ENCODE assay signal across 8 mouse cellular contexts in the genomic region with DNA sequence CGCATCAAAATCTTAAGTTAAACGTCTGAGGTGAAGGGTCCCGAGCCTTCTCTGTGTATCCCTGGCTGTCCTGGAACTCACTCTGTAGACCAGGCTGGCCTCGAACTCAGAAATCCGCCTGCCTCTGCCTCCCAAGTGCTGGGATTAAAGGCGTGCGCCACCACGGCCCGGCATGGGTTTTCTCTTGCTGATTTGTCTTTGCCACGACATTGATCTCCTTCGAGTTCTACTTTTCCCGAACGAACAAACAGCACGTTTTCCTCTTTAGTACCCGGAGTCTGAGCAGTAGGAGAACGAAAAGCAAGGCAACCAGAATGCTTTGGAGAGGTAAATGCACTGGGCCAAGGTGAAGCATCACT. TPM values are rescaled to one million over a fixed set of nuclear protein-coding genes. Genes with fewer than 3 reads are reported as not detected.
DNase-seq lines count a peak whose midpoint lies in the region; ATAC-seq and TF ChIP-seq lines count a peak whose summit lies in the region.
"Not testable (repeated sequence)": the region's sequence is repeated elsewhere in the genome, so short reads cannot be mapped to it uniquely, and the experiment has no call there.

No protein-coding gene starts in this region.

- peaks cover 10% of the 10 kb centered on the region for H3K4me1 ChIP-seq in ES-Bruce4 (ENCODE audit: control insufficient read depth, insufficient read depth, low read length)
- peaks cover 38% of the 10 kb centered on the region for H3K4me1 ChIP-seq in embryonic facial prominence, embryonic 13.5 days
- H3K4me1 ChIP-seq in hindbrain, embryonic 13.5 days (replicated peaks): peaks cover 33% of the 10 kb centered on the region
- peaks cover 27% of the 10 kb centered on the region for H3K4me1 ChIP-seq in kidney, postnatal 0 days (replicated peaks; ENCODE audit: insufficient read depth, low read length)
- H3K4me1 ChIP-seq in liver, embryonic 14.5 days (replicated peaks; ENCODE audit: control insufficient read depth in 2 of 2, insufficient read depth in 2 of 2, low read length in 1 of 2): not testable (repeated sequence)
- H3K4me1 ChIP-seq in midbrain, embryonic 12.5 days: peaks cover 33% of the 10 kb centered on the region
- peaks cover 34% of the 10 kb centered on the region for H3K4me1 ChIP-seq in small intestine, adult 2 months (ENCODE audit: control insufficient read depth, insufficient read depth, insufficient read length, low read length)

- intact Hi-C loops in gastrocnemius, adult 2 months (cut with DNase I): not testable (repeated sequence)

- H3K36me3 ChIP-seq in ES-Bruce4 (ENCODE audit: control insufficient read depth, insufficient read depth, low read length, poor library complexity, severe bottlenecking); liver, embryonic 14.5 days (replicated peaks; ENCODE audit: control insufficient read depth, insufficient read depth, low read depth); small intestine, adult 2 months (ENCODE audit: control insufficient read depth, insufficient read depth, low read length): not testable (repeated sequence)
- H3K36me3 ChIP-seq in embryonic facial prominence, embryonic 13.5 days: peaks cover 22% of the 10 kb centered on the region
- H3K36me3 ChIP-seq in hindbrain, embryonic 13.5 days: peaks cover 62% of the 10 kb centered on the region
- peaks cover 12% of the 10 kb centered on the region; the same call in 1 of the 2 replicates for H3K36me3 ChIP-seq in kidney, postnatal 0 days (ENCODE audit: insufficient read depth, low read length)
- peaks cover 38% of the 10 kb centered on the region for H3K36me3 ChIP-seq in midbrain, embryonic 12.5 days

- DNase-seq in gastrocnemius, adult 2 months; kidney, postnatal 0 days (ENCODE audit: low spot score); liver, embryonic 14.5 days (ENCODE audit: low read depth in 3 of 3, low spot score in 3 of 3): not testable (repeated sequence)

- H3K4me2 ChIP-seq in embryonic facial prominence, embryonic 13.5 days: peak overlapping the region; percentile 80
- H3K4me2 ChIP-seq in hindbrain, embryonic 13.5 days: peak overlapping the region; percentile 98
- peak overlapping the region; percentile 71 for H3K4me2 ChIP-seq in kidney, postnatal 0 days (ENCODE audit: low read length)
- H3K4me2 ChIP-seq in liver, embryonic 14.5 days (ENCODE audit: low read depth): peak overlapping the region; percentile 67
- peak overlapping the region; percentile 91 for H3K4me2 ChIP-seq in midbrain, embryonic 12.5 days (replicated peaks)

- TF ChIP-seq EP300 in ES-Bruce4 (IDR thresholded peaks at IDR 0.05; ENCODE audit: insufficient read depth, low read depth, low read length); liver, embryonic 14.5 days (IDR thresholded peaks at IDR 0.05; ENCODE audit: low read depth): not testable (repeated sequence)

- ATAC-seq in embryonic facial prominence, embryonic 13.5 days (ENCODE audit: insufficient number of reproducible peaks, insufficient read depth, low FRiP score, low TSS enrichment, low read depth); hindbrain, embryonic 13.5 days (ENCODE audit: low FRiP score); kidney, postnatal 0 days (replicated peaks; ENCODE audit: low FRiP score, low read depth); liver, embryonic 14.5 days (ENCODE audit: insufficient read depth): not testable (repeated sequence)
- peak; percentile 0; the same call in 1 of the 2 replicates for ATAC-seq in midbrain, embryonic 12.5 days (ENCODE audit: low FRiP score, low read depth)

- not testable (repeated sequence) for TF ChIP-seq CTCF in ES-Bruce4 (IDR thresholded peaks at IDR 0.05; ENCODE audit: low read depth, low read length); gastrocnemius, adult 2 months (IDR thresholded peaks at IDR 0.05); kidney, postnatal 0 days (IDR thresholded peaks at IDR 0.05; ENCODE audit: low read depth); liver, embryonic 14.5 days (IDR thresholded peaks at IDR 0.05; ENCODE audit: low read depth); small intestine, adult 2 months (IDR thresholded peaks at IDR 0.05; ENCODE audit: extremely low read depth, insufficient read length, insufficient replicate concordance, low read depth, low read length)

- not testable (repeated sequence) for TF ChIP-seq POLR2A in ES-Bruce4 (IDR thresholded peaks at IDR 0.05; ENCODE audit: insufficient read depth, low read length); small intestine, adult 2 months (IDR thresholded peaks at IDR 0.05; ENCODE audit: low read depth, low read length)

- H3K27me3 ChIP-seq in ES-Bruce4 (ENCODE audit: control insufficient read depth, insufficient read depth, low read length, poor library complexity, severe bottlenecking); hindbrain, embryonic 13.5 days; kidney, postnatal 0 days (ENCODE audit: insufficient read depth, low read length); liver, embryonic 14.5 days (ENCODE audit: control insufficient read depth, insufficient read depth, low read length); small intestine, adult 2 months (ENCODE audit: control insufficient read depth, insufficient read depth, low read length): not testable (repeated sequence)
- H3K27me3 ChIP-seq in embryonic facial prominence, embryonic 13.5 days: peaks cover 21% of the 10 kb centered on the region
- H3K27me3 ChIP-seq in midbrain, embryonic 12.5 days: peaks cover 11% of the 10 kb centered on the region

- not testable (repeated sequence) for H3K9me3 ChIP-seq in ES-Bruce4 (replicated peaks; ENCODE audit: control insufficient read depth, insufficient read depth, low read length, poor library complexity, severe bottlenecking); embryonic facial prominence, embryonic 13.5 days; hindbrain, embryonic 13.5 days; kidney, postnatal 0 days (replicated peaks; ENCODE audit: low read length); liver, embryonic 14.5 days (ENCODE audit: control insufficient read depth, low read length); midbrain, embryonic 12.5 days

- peak overlapping the region; percentile 93 for H3K9ac ChIP-seq in ES-Bruce4 (ENCODE audit: low read depth, poor library complexity, severe bottlenecking)
- H3K9ac ChIP-seq in embryonic facial prominence, embryonic 13.5 days: peak overlapping the region; percentile 96
- H3K9ac ChIP-seq in hindbrain, embryonic 13.5 days: peak overlapping the region; percentile 97
- H3K9ac ChIP-seq in kidney, postnatal 0 days (ENCODE audit: low read depth, low read length): peak overlapping the region; percentile 87
- not testable (repeated sequence) for H3K9ac ChIP-seq in liver, embryonic 14.5 days (replicated peaks); midbrain, embryonic 12.5 days (replicated peaks)

- 46% methylated on average over 16 of the region's 16 CpGs for WGBS in embryonic facial prominence, embryonic 13.5 days
- 48% methylated on average over 16 of the region's 16 CpGs for WGBS in hindbrain, embryonic 13.5 days
- WGBS in kidney, postnatal 0 days: 43% methylated on average over 16 of the region's 16 CpGs
- WGBS in liver, embryonic 14.5 days (ENCODE audit: insufficient replicate concordance): 35% methylated on average over 16 of the region's 16 CpGs
- 46% methylated on average over 16 of the region's 16 CpGs for WGBS in midbrain, embryonic 12.5 days
- WGBS in small intestine, adult 2 months: 36% methylated on average over 16 of the region's 16 CpGs

- H3K4me3 ChIP-seq in ES-Bruce4 (ENCODE audit: low read depth, low read length): peak overlapping the region; percentile 84
- peak overlapping the region; percentile 80 for H3K4me3 ChIP-seq in embryonic facial prominence, embryonic 13.5 days
- peak overlapping the region; percentile 80 for H3K4me3 ChIP-seq in gastrocnemius, adult 2 months
- peak overlapping the region; percentile 79 for H3K4me3 ChIP-seq in hindbrain, embryonic 13.5 days
- H3K4me3 ChIP-seq in kidney, postnatal 0 days (replicated peaks; ENCODE audit: low read depth, low read length): peak overlapping the region; percentile 73
- H3K4me3 ChIP-seq in liver, embryonic 14.5 days (ENCODE audit: insufficient read depth in 1 of 2, low read depth in 2 of 2, low read length in 2 of 2): peak overlapping the region; percentile 65 to 89
- peak overlapping the region; percentile 85 for H3K4me3 ChIP-seq in midbrain, embryonic 12.5 days
- peak overlapping the region; percentile 93 for H3K4me3 ChIP-seq in small intestine, adult 2 months (ENCODE audit: low read depth, low read length)

- peak overlapping the region; percentile 68 for H3K27ac ChIP-seq in ES-Bruce4 (ENCODE audit: insufficient read depth, low read length)
- H3K27ac ChIP-seq in embryonic facial prominence, embryonic 13.5 days: peak overlapping the region; percentile 96; the same call in 1 of the 2 replicates
- peak overlapping the region; percentile 99 for H3K27ac ChIP-seq in gastrocnemius, adult 2 months
- peak overlapping the region; percentile 99 for H3K27ac ChIP-seq in hindbrain, embryonic 13.5 days
- peak overlapping the region; percentile 98; the same call in 1 of the 2 replicates for H3K27ac ChIP-seq in kidney, postnatal 0 days
- H3K27ac ChIP-seq in liver, embryonic 14.5 days: not testable (repeated sequence)
- H3K27ac ChIP-seq in midbrain, embryonic 12.5 days (replicated peaks): peak overlapping the region; percentile 96
- H3K27ac ChIP-seq in small intestine, adult 2 months (ENCODE audit: insufficient read depth, low read depth, low read length): peak overlapping the region; percentile 97

RNA-seq across cellular contexts. Expression of a gene that starts 0.3 kb away (rescaled TPM):
- 92.3 and 100 TPM in 2 replicates for polyA plus RNA-seq in ES-Bruce4 (2011; ENCODE audit: insufficient read depth, insufficient read length, low read depth, missing spikeins)
- 55.0 and 73.1 TPM in 2 replicates for polyA plus RNA-seq in embryonic facial prominence, embryonic 13.5 days (2015; fragmentation: Nextera tagmentation; extraction: Ambion mirVana)
- 1 to 10 TPM; 6.9 to 7.2 TPM for total RNA-seq in gastrocnemius, adult 2 months (2021)
- polyA plus RNA-seq in hindbrain, embryonic 13.5 days (2015; fragmentation: Nextera tagmentation; extraction: Ambion mirVana): 134 and 145 TPM in 2 replicates
- 44.2 and 46.5 TPM in 2 replicates for polyA plus RNA-seq in kidney, postnatal 0 days (2015; fragmentation: Nextera tagmentation; extraction: Ambion mirVana)
- 6.7 and 6.9 TPM in 2 replicates for polyA plus RNA-seq in liver, embryonic 14.5 days (2012; rRNA removed)
- polyA plus RNA-seq in liver, embryonic 14.5 days (2014; fragmentation: Nextera tagmentation; extraction: Ambion mirVana): 4.4 and 4.8 TPM in 2 replicates
- 141 and 157 TPM in 2 replicates for polyA plus RNA-seq in midbrain, embryonic 12.5 days (2016; fragmentation: Nextera tagmentation; extraction: Ambion mirVana)
- polyA plus RNA-seq in small intestine, adult 2 months (2012; rRNA removed): 9.5 and 23.8 TPM in 2 replicates

RNA-seq across cellular contexts. Expression of a gene that starts 3.7 kb away (rescaled TPM):
- polyA plus RNA-seq in ES-Bruce4 (2011; ENCODE audit: insufficient read depth, insufficient read length, low read depth, missing spikeins): not detected in 2 replicates
- polyA plus RNA-seq in embryonic facial prominence, embryonic 13.5 days (2015; fragmentation: Nextera tagmentation; extraction: Ambion mirVana): not detected in 2 replicates
- 1 to 10 TPM in 1 of 2 experiments, not detected in 1; 1.0 TPM for total RNA-seq in gastrocnemius, adult 2 months (2021)
- polyA plus RNA-seq in hindbrain, embryonic 13.5 days (2015; fragmentation: Nextera tagmentation; extraction: Ambion mirVana): not detected in 2 replicates
- not detected in 2 replicates for polyA plus RNA-seq in kidney, postnatal 0 days (2015; fragmentation: Nextera tagmentation; extraction: Ambion mirVana)
- not detected in 2 replicates for polyA plus RNA-seq in liver, embryonic 14.5 days (2012; rRNA removed)
- not detected in 2 replicates for polyA plus RNA-seq in liver, embryonic 14.5 days (2014; fragmentation: Nextera tagmentation; extraction: Ambion mirVana)
- polyA plus RNA-seq in midbrain, embryonic 12.5 days (2016; fragmentation: Nextera tagmentation; extraction: Ambion mirVana): not detected in 2 replicates
- polyA plus RNA-seq in small intestine, adult 2 months (2012; rRNA removed): 3.0 TPM in 1 of 2 replicates, not detected in the other

RNA-seq across cellular contexts. Expression of a gene that starts 15.7 kb away (rescaled TPM):
- 0.28 and 1.9 TPM in 2 replicates for polyA plus RNA-seq in ES-Bruce4 (2011; ENCODE audit: insufficient read depth, insufficient read length, low read depth, missing spikeins)
- 0.37 and 1.0 TPM in 2 replicates for polyA plus RNA-seq in embryonic facial prominence, embryonic 13.5 days (2015; fragmentation: Nextera tagmentation; extraction: Ambion mirVana)
- total RNA-seq in gastrocnemius, adult 2 months (2021): 100 to 1,000 TPM; 381 to 575 TPM
- polyA plus RNA-seq in hindbrain, embryonic 13.5 days (2015; fragmentation: Nextera tagmentation; extraction: Ambion mirVana): 1.6 and 2.1 TPM in 2 replicates
- 46.1 and 54.1 TPM in 2 replicates for polyA plus RNA-seq in kidney, postnatal 0 days (2015; fragmentation: Nextera tagmentation; extraction: Ambion mirVana)
- 8.1 and 9.1 TPM in 2 replicates for polyA plus RNA-seq in liver, embryonic 14.5 days (2012; rRNA removed)
- polyA plus RNA-seq in liver, embryonic 14.5 days (2014; fragmentation: Nextera tagmentation; extraction: Ambion mirVana): 5.2 and 5.3 TPM in 2 replicates
- polyA plus RNA-seq in midbrain, embryonic 12.5 days (2016; fragmentation: Nextera tagmentation; extraction: Ambion mirVana): 0.75 and 0.96 TPM in 2 replicates
- polyA plus RNA-seq in small intestine, adult 2 months (2012; rRNA removed): 246 and 260 TPM in 2 replicates

RNA-seq across cellular contexts. Expression of a gene that starts 23.8 kb away (rescaled TPM):
- polyA plus RNA-seq in ES-Bruce4 (2011; ENCODE audit: insufficient read depth, insufficient read length, low read depth, missing spikeins): 36.3 and 37.8 TPM in 2 replicates
- 144 and 179 TPM in 2 replicates for polyA plus RNA-seq in embryonic facial prominence, embryonic 13.5 days (2015; fragmentation: Nextera tagmentation; extraction: Ambion mirVana)
- total RNA-seq in gastrocnemius, adult 2 months (2021): 100 to 1,000 TPM; 145 to 166 TPM
- 160 and 174 TPM in 2 replicates for polyA plus RNA-seq in hindbrain, embryonic 13.5 days (2015; fragmentation: Nextera tagmentation; extraction: Ambion mirVana)
- polyA plus RNA-seq in kidney, postnatal 0 days (2015; fragmentation: Nextera tagmentation; extraction: Ambion mirVana): 279 and 297 TPM in 2 replicates
- 67.6 and 77.0 TPM in 2 replicates for polyA plus RNA-seq in liver, embryonic 14.5 days (2012; rRNA removed)
- polyA plus RNA-seq in liver, embryonic 14.5 days (2014; fragmentation: Nextera tagmentation; extraction: Ambion mirVana): 81.4 and 84.9 TPM in 2 replicates
- polyA plus RNA-seq in midbrain, embryonic 12.5 days (2016; fragmentation: Nextera tagmentation; extraction: Ambion mirVana): 156 and 164 TPM in 2 replicates
- polyA plus RNA-seq in small intestine, adult 2 months (2012; rRNA removed): 301 and 397 TPM in 2 replicates

RNA-seq across cellular contexts. Expression of a gene that starts 31.5 kb away (rescaled TPM):
- polyA plus RNA-seq in ES-Bruce4 (2011; ENCODE audit: insufficient read depth, insufficient read length, low read depth, missing spikeins): 3.9 and 4.1 TPM in 2 replicates
- 3.3 and 4.2 TPM in 2 replicates for polyA plus RNA-seq in embryonic facial prominence, embryonic 13.5 days (2015; fragmentation: Nextera tagmentation; extraction: Ambion mirVana)
- under 1 TPM in 1 of 2 experiments, not detected in 1; 0.31 TPM for total RNA-seq in gastrocnemius, adult 2 months (2021)
- 58.3 and 63.0 TPM in 2 replicates for polyA plus RNA-seq in hindbrain, embryonic 13.5 days (2015; fragmentation: Nextera tagmentation; extraction: Ambion mirVana)
- 1.1 and 1.5 TPM in 2 replicates for polyA plus RNA-seq in kidney, postnatal 0 days (2015; fragmentation: Nextera tagmentation; extraction: Ambion mirVana)
- polyA plus RNA-seq in liver, embryonic 14.5 days (2012; rRNA removed): 0.15 and 0.34 TPM in 2 replicates
- polyA plus RNA-seq in liver, embryonic 14.5 days (2014; fragmentation: Nextera tagmentation; extraction: Ambion mirVana): 0.04 and 0.06 TPM in 2 replicates
- polyA plus RNA-seq in midbrain, embryonic 12.5 days (2016; fragmentation: Nextera tagmentation; extraction: Ambion mirVana): 36.0 and 43.7 TPM in 2 replicates
- polyA plus RNA-seq in small intestine, adult 2 months (2012; rRNA removed): 0.30 and 0.70 TPM in 2 replicates
